Mouse (Mus musculus) subcutaneous adipose tissue, adult 2 months (tissue): ENCODE results near the gene Pikfyve. TPM values are rescaled to one million over a fixed set of nuclear protein-coding genes. Genes with fewer than 3 reads are reported as not detected.

Source experiments
- polyA plus RNA-seq: library from polyadenylated mRNA; depleted of rRNA; stranded (reverse); fragments of >200 nt; gene quantifications from 2 replicates; pipeline ENCODE4 v1.2.3, GENCODE M21; 2012; ENCODE audit warnings: low replicate concordance; rRNA removed

Gene Pikfyve
- polyA plus RNA-seq: 11.5 and 14.1 TPM in 2 replicates

GRCm38 (mm10) chr1:65186287-65187073, at the start of gene Pikfyve, which contains the start of gene Idh1:
Gene Pikfyve, plus strand, starts transcription at chr1:65186683.
Gene Idh1, minus strand, starts transcription at chr1:65186500.

GRCm38 (mm10) chr1:65281756-65282155, 95.3 kb downstream of the Pikfyve start, which contains the start of gene Pth2r:
Gene Pth2r, plus strand, starts transcription at chr1:65282056.

Other genes with a start within 250 kb of the Pikfyve start
- gene Plekhm3, start 229.9 kb upstream of the Pikfyve start, polyA plus RNA-seq: 7.2 and 9.1 TPM in 2 replicates
- 0.13 and 2.4 TPM in 2 replicates for gene Akr1cl, start 153.9 kb upstream of the Pikfyve start, polyA plus RNA-seq
- gene Cryge, start 135.5 kb upstream of the Pikfyve start, polyA plus RNA-seq: not detected in 2 replicates
- not detected in 2 replicates for gene Crygd, start 123.2 kb upstream of the Pikfyve start, polyA plus RNA-seq
- gene Crygc, start 113.0 kb upstream of the Pikfyve start, polyA plus RNA-seq: not detected in 2 replicates
- gene Crygb, start 104.4 kb upstream of the Pikfyve start, polyA plus RNA-seq: not detected in 2 replicates
- gene Cryga, start 83.3 kb upstream of the Pikfyve start, polyA plus RNA-seq: not detected in 2 replicates
- gene Gm28845, start 67.1 kb upstream of the Pikfyve start, polyA plus RNA-seq: not detected in 2 replicates
- gene D630023F18Rik, start 63.5 kb upstream of the Pikfyve start, polyA plus RNA-seq: not detected in 2 replicates
- 99.9 and 170 TPM in 2 replicates for gene Idh1, start 183 bp upstream of the Pikfyve start, polyA plus RNA-seq
- gene Pth2r, start 95.4 kb downstream of the Pikfyve start, polyA plus RNA-seq: not detected in 2 replicates